Mouse (Mus musculus) large intestine, adult 2 months (tissue): ENCODE data around the gene BC049352. TPM values are rescaled to one million over a fixed set of nuclear protein-coding genes. Genes with fewer than 3 reads are reported as not detected.

Source experiments
- DNase-seq: peaks from one replicate; pipeline ENCODE4 v3.0.0-alpha.2; 2012; ENCODE audit warnings: low read depth, low spot score
- WGBS: fragments of 180-500 bp; shearing (Covaris S2); methylation state at CpG from one replicate; pipeline ENCODE4 v1.1.7; 2018; 5-methylcytosine and 5-hydroxymethylcytosine counted together
- polyA plus RNA-seq: library from polyadenylated mRNA; depleted of rRNA; stranded (reverse); fragments of >200 nt; gene quantifications from 2 replicates; pipeline ENCODE4 v1.2.3, GENCODE M21; 2012; rRNA removed

Gene BC049352
- 0.15 TPM in 1 of 2 replicates, not detected in the other for polyA plus RNA-seq

DNA sequence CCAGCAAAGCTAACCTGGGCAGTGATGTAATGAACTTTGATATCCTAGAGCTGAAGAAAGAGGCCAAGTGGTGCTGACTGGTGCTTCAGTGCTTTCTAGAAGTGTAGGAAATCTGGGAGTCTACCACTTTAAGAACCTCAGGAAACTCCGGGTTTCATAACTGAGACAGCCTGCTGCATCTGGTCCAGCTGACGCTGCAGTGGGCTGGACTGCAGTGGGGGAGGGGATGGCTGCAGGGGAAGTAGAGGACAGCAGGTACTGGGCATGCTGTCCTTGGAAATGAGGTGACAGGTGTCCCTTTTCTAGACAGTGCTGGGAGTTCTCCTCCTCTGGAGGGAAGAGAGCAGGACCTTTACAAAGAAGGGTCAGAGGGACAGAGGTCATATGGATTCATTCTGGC lies at the start of gene BC049352:
BC049352 (plus strand) TSS at position 238 of the 400 bp plus-strand sequence.
- DNase-seq = no peak
- 15% methylated on average over 2 of the region's 2 CpGs for WGBS

DNA sequence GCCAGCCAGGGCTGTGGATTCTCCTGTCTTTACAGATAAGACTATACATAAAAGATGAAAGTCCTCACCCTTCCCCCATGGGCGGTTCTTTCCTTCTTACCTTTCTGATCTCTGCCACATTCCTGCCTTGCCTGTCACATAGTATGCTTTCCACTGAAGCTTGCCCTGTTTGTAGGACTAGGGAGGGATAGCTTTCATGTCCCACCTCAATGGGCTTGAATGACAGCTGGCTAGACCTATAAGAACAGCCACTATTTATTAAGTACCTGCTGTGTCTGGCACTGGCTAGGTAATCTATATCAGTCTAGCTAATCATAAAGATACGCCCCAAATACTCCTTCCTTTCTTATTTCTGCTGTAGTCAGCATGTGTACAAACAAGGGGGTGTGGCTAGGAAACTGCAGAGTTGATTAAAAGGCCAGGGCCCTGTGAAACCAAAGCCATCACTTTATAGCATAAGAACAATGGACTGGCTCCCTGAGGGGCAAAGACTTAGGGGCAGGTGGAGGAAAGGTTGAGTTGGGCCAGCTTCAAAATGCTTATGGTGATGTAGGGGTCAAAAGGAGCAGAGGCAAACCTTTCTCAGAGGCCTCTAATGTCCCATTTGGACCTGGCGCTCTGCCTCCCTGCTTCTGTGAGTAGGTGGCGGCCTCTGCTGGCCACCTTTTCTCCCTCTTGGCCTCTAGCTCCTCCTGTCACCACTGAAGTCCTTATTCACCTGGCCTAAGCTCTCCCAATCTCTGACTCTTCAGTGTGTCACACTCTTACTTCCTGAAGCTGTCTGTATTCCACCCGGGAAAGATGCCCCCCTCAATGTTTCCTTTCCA lies 48.1 kb upstream of the BC049352 start:
- 23% methylated on average over 5 of the region's 5 CpGs for WGBS
- DNase-seq = peak; percentile 38

DNA sequence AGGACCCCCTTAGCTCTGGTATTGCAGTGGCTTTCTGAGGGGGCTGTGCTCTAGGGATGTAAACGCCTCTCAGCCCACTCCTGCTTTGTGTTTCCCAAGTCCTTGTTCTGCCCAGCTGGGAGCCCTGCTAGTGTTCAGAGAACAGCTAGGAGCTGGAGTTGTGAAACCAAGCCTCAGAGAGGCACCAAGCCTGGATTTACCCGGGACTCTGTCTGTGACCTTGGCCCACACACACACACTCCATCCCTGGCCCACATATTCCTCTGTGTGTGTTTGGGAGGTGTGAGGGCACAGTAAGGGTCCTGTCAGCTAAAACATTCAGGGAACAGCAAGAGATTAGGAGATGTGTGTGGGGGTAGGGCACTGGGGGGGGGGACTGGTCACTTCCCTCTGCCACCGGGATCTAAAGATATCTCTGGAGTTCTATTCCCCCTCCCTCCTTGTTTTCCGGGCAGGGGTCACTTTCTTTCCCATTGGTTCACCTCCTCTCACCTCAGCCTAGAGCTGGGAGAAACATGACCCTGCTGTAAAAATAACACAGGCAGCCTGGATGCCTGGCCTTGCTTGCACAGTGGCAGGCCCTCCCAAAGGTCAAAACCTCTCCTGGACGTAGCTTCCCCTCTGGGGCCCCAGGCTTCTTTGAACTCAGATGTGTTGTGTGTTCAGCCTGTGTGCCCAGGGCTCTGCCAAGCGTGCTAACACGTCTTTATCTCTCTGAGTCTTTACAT lies 45.2 kb upstream of the BC049352 start:
- no peak for DNase-seq
- 69% methylated on average over 7 of the region's 7 CpGs for WGBS

DNA sequence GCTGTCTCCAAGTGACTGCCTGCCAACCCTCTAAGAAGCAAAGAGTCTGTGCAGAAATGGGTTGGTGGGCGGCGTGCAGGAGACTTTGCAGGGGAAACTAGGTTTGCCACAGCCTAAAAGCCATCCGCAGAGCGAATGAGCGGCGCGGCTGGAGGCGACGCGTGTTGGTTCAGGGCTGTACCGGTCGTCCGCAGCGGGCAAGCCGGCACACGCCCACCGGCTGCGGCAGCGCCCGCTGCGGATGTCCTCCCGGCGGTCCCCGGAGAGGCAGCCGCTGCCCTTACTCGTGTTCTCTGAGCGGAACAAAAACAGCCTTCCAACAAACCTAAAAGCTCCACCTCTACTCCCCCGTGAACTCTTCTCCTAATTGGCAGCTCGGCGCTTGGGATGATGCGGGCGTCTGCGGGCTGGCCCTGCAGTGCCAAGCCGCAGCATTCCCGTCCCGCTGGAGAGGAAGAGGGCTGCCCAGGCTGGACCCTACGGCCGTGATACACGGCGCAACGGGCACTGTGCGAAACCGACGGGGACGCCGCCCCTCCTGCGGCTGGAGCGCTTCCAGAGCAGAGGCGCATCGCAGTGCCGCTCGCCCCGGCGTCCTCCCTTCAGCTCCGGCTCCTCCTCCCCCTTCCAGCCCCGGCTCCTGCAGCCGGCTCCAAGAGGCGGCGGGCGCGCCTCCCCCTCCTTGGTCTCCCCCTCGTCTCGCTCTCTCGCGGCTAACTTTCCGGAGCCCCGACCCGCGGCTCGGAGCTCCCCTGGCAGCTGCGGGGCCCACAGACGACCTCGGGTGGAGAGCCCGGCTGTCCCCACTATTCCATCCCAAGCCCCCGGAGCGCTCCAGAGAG lies 43.4 kb upstream of the BC049352 start, which contains the start of gene Scn4b:
Scn4b (plus strand) TSS at position 205 of the 842 bp plus-strand sequence.
- under 1% methylated on average over 72 of the region's 76 CpGs for WGBS
- DNase-seq = no peak

DNA sequence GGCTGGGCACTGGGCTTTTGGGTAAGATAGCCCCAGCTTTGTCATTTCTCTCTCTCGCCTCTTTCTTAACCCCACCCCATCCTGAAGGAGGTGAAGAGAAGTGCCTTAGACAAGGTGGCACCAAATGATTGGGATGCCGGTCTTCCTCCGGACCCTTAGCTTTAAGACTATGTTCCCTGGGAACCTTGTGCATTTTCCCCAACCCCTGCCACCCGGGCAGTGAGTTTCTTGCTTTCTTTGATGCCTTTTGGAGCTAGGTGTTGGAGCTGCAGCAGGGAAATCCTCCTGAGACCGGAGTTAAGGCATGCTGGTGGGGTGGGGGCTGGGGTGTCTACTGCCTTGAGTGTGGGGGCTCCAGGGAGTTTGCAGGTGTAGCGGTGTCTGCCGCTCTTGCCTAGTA lies 42.7 kb upstream of the BC049352 start:
- WGBS = 26% methylated on average over 7 of the region's 7 CpGs
- no peak for DNase-seq

DNA sequence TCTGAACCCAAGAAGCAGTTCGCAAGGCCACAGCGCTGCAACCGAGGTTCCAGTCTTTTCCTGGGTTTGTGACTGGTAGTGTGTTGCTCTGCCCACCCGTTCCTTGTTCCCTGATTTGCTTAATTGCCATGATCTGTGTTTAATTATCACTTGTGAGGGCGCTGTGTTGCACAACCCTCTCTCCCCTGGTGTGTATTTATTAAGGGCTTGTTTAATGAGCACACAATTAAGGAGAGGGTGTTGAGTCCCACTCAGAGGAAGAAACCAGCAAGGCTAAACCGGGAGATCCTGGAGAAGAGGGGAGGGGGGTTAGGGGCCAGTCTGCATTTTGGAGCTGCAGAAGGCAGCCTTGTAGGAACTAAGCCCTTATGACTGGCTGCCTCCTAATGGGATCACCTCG lies 40.9 kb upstream of the BC049352 start:
- no peak for DNase-seq

DNA sequence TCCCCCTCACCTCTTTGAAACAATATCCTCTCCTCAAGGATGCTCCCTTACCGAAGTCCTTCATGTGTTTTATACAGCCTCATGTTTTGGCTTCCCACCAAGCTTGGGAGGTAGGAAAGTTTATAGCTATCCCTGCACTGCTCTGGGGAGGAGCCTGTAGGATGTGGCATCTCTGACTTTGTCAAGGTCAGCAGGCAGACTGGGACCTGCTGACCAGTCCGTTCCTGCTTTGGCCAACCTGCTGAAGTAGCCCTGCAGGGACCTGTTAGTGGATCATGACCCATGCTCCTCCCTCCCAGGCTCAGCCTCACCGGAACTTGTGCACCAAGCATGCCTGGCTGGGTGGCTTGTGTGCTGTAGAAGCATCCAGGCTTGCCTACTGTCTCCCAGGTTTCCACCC lies 39.1 kb upstream of the BC049352 start:
- no peak for DNase-seq
- WGBS = 26% methylated on average over 3 of the region's 3 CpGs

More for the DNA sequence above, 40.9 kb upstream of the BC049352 start:
- WGBS = 74% methylated on average over 7 of the region's 7 CpGs

DNA sequence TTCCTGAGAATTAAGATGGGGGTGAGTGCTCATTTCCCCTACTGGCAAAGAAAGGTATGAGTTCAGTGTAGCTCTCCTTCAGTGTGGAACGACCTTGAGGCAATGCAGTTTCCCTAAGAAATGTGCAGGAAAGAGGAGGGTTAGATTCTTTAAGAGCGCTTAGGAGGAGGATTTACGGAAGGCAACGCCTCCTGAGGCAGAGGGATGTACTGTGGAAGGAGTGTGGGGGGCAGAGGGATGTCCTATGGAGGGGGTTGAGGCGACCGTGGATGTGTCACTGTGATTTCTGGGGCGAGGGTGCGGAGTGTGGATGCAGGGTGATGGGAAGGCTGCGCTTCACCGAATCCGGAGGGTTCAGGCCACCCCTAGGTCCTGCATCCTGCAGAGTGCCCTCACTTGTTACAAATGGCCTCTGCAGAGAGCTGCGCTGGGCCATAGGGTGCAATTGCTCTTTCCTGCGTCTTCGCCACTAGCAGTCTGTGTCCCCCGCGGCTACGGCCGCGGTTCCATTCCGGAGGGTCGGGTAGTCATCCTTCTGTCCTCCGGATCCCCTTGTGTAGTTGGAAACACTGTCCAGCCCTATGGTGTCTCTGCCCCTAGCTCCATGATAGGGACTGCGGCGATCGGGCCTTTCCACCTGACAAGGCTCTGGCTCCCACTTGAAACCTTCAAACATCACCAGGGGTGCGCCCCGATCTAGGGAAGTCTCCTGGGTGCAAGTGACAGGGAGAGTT lies 36.1 kb upstream of the BC049352 start:
- WGBS = 8% methylated on average over 27 of the region's 27 CpGs
- no peak for DNase-seq

DNA sequence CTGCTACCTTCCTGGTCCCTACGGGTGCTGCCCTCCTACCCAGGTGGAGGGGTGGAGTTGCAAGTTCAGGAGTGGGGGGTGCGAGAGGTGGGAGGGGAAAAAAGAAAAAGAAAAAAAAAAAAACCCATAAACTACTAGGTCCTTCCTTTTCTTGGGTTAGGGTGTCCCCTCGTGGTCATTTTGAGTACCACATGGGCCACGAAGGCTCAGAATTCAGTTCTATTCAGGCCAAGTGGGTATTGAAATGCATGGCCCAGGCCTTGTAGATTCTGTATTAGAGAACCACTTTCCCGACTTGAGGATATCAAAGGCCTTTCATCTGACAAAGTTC lies 35.6 kb upstream of the BC049352 start:
- WGBS = 1% methylated on average over 5 of the region's 5 CpGs
- peak; percentile 51 for DNase-seq

DNA sequence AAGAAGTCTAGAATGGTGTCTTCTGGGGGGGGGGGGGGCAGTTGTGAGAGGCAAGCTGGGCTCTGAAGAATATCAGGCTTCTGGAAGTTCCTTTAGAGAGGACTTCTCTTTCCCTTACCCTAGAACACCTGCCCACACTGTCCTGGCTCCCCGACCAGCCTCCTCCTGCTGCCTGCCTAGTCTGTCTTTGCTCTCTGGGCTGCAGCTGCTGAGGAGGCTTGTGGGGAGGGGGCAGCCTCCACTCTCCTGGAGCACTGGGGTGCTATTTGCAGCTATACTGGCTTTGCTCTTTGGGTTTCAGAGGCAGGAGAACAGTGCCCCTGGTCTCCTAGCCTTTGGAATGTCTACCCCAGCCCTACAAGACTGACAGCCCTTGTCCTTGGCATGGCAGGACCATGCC lies 30.9 kb upstream of the BC049352 start:
- 29% methylated on average over 1 of the region's 1 CpGs for WGBS
- DNase-seq = no peak

DNA sequence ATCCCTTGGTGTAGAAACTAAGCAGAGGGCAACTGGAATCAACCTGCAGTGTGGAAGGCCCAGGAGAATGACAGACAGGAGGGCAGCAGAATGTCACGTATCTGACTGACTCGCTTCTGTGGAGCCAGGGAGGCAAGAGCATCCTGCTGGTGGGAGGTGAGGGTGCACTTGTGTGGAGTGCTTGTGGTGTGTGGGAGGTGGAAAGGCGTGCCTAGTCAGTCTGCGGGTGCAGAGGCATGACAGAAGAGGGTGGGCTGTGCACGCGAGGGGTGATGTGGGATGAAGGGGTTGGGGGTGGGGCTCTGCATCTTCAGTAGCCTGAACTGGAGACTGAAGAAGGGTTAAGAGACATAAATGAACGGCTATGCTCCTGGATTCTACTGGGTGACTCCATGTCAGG lies 28.4 kb upstream of the BC049352 start:
- WGBS = 72% methylated on average over 7 of the region's 7 CpGs

DNA sequence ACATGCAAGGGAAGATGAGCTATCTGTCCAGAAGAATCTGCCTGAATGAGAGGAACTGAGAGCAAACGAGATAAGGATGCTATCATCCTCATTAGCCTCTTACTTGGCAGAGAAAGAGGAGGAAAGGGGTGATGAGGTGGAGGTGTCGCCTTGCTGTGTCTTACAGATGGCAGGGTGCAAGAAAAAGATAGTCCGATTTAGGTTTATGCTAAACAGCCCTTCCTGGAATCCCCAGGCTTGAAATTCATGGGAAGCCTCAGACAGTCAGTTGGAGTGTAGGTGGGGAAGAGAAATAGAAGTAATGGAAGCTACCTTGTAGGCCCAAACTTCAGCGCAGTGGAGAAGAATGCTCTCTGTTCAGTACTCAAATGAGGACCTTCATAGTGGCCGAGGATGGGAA lies 13.9 kb upstream of the BC049352 start:
- DNase-seq = no peak
- WGBS = 75% methylated on average over 5 of the region's 5 CpGs

More for the DNA sequence above, 28.4 kb upstream of the BC049352 start:
- no peak for DNase-seq

DNA sequence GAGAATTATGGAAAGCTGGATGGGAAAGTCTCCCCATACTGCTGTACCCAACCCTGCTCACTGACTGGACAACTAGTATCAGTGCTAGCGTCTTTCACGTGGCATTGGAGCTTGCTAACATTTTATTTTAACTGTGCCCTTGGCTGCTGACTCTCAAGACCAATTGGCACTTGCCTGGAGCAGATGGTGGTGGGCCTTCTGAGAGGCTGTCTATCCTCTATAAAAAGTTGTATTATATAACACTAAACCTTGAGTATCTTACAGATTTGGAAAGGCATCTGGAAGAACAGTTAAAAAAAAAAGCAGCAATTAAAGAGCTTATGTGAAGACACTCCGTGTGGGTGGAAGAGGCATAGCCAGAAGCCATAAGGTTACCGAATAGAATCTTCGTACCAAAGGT lies 11.7 kb upstream of the BC049352 start:
- DNase-seq = no peak
- 65% methylated on average over 5 of the region's 5 CpGs for WGBS

DNA sequence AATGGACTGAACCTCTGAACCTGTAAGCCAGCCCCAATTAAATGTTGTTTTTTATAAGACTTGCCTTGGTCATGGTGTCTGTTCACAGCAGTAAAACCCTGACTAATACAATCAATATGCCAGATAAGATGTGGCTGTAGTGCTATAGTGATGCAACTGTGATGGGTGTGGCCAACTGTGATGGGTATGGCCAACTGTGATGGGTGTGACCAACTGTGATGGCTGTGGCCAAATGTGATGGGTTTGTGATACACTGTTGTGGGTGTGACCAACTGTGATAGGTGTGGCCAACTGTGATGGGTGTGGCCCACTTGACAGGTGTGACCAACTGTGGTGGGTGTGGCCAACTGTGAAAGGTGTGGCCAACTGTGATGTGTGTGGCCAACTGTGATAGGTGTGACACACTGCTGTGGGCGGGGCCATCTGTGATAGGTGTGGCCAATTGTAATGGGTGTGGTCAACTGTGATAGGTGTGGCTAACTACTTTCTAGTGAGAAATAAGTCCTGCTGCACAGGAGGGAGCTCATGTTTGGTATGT lies 10.7 kb upstream of the BC049352 start:
- 95% methylated on average over 1 of the region's 1 CpGs for WGBS
- no peak for DNase-seq

DNA sequence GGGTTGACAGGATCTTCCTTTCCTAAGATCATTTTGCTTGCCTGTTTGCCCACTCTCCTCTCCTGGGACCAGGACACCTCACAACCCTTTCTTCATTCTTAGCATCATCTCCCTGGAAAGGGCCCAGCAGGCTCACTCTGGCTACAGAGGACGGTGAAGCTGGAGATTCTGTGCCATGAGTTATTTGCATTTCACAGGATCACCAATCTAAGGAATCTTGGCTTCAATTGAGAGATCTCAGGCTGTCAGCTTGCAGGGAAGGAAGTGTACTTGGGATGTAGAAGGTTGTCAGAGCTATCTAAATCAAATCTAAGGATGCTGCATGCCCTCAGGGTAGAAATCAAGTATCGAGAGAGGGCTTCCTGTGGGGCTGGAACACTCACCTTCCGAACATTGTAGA lies 8.3 kb upstream of the BC049352 start:
- WGBS = 74% methylated on average over 3 of the region's 3 CpGs
- DNase-seq = no peak

DNA sequence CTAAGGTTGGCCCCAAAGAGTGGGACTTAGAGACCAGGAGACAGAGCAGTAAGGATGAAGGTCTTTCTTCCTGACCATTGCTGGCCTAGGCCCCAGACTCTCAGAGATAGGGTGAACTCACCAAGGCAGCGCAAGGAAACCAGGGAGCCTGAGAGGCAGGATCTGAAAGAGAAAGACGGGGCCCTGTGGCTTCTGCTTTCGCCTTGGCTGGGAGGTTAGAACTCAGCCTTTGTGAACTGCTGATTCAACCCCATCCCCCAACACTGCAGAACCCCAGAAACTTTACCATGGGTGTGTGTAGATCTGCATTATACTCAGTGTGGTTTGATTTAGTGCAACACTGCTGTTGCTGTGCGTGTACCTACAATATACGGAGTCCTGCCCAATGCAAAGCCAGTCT lies 2.5 kb upstream of the BC049352 start:
- 85% methylated on average over 5 of the region's 5 CpGs for WGBS

DNA sequence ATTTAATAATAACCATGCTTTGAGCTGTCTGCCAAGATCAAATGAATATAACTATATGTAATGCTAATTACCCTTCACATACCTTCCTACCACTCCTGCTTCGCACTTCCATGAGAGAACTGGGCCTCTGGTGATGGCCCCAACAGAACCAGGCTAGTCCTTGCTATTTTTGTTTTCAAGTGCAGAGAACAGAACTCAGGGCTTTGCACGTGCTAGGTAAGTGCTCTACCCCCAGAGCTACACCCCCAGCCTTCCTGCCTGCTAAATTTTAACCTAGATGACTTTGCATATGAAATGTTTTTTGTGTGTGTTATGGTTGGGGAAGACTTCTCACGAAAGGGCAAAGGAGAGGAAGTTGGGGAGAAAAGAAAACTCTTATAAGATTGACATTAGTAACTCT lies 714 bp downstream of the BC049352 start:
- WGBS = 32% methylated on average over 3 of the region's 3 CpGs
- no peak for DNase-seq

More for the DNA sequence above, 2.5 kb upstream of the BC049352 start:
- DNase-seq = no peak

DNA sequence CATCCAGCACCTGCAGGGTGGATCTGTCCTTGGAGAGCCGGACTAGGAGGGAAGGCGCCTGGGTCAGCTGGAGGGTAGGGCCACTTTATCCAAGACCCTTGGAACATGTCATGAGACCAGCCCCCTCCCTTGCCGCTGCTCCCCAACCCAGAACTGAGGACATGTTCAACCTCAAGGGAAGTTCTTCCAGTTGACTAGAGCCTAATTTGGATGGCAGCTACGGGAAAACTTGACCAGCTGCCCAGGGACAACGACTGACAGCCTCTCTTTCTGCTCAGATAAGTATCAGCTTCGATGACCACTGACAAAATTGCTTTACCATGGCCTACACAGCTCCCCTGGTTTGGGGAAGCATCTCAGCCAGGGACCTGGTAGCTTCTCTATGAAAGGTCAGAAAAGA lies 1.5 kb downstream of the BC049352 start:
- DNase-seq = no peak
- 76% methylated on average over 6 of the region's 6 CpGs for WGBS

DNA sequence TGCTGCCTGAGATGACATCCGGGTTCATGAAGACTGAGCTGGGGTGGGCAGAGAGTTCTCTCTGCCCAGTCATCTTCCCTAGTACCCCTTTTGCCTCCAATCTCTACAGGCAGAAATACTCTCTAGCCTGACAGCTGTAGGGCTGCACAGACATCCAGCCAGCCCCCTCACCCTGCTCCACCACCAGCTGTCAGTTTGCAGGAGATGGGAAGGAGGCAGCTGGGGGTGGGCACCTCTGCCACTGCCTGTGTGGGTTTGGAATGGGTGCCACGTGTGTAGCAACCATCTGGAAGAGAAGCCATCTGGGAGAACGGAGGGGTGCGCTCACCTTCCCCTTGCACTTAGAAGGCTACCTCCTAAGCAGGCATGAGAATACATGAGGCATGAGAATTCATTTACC lies 3.4 kb downstream of the BC049352 start:
- DNase-seq = no peak
- WGBS = 84% methylated on average over 4 of the region's 4 CpGs
